Mouse (Mus musculus): ENCODE data around the gene Fbxl19.
"Not testable (repeated sequence)": the region's sequence is repeated elsewhere in the genome, so short reads cannot be mapped to it uniquely, and the experiment has no call there.

Fbxl19 gene

GRCm38 (mm10) chr7:127767671-127768345 is 23.5 kb downstream of the Fbxl19 start:
- in situ Hi-C loops (cut with MboI, MseI), result no loop called here

GRCm38 (mm10) chr7:127768346-127768996 is 24.1 kb downstream of the Fbxl19 start:
- in situ Hi-C loops (cut with MboI, MseI), result no loop called here

GRCm38 (mm10) chr7:127768997-127769593 is 24.8 kb downstream of the Fbxl19 start:
- in situ Hi-C loops (cut with MboI, MseI), result no loop called here

- in situ Hi-C loops (cut with MboI, MseI), result no loop called here
Measured at GRCm38 (mm10) chr7:127769651-127770038, 25.3 kb downstream of the Fbxl19 start, which contains the start of gene Orai3. Orai3 (plus strand) TSS chr7:127769815.

- in situ Hi-C loops (cut with MboI, MseI), result no loop called here
Measured at GRCm38 (mm10) chr7:127770039-127770905, 25.9 kb downstream of the Fbxl19 start.

GRCm38 (mm10) chr7:127771262-127771661 is 26.9 kb downstream of the Fbxl19 start:
- in situ Hi-C loops (cut with MboI, MseI), result no loop called here

- in situ Hi-C loops (cut with MboI, MseI), result no loop called here
Measured at GRCm38 (mm10) chr7:127772080-127772479, 27.7 kb downstream of the Fbxl19 start.

- in situ Hi-C loops (cut with MboI, MseI), result no loop called here
Measured at GRCm38 (mm10) chr7:127772557-127772956, 28.2 kb downstream of the Fbxl19 start.

GRCm38 (mm10) chr7:127773664-127774384 is 29.5 kb downstream of the Fbxl19 start:
- in situ Hi-C loops (cut with MboI, MseI), result no loop called here

- in situ Hi-C loops (cut with MboI, MseI), result not testable (repeated sequence)
Measured at GRCm38 (mm10) chr7:127775837-127776236, 31.5 kb downstream of the Fbxl19 start.

GRCm38 (mm10) chr7:127776426-127776825 is 32.1 kb downstream of the Fbxl19 start, which contains the start of gene Setd1a:
Setd1a (plus strand) TSS chr7:127776670.
- in situ Hi-C loops (cut with MboI, MseI), result no loop called here

GRCm38 (mm10) chr7:127776878-127777473 is 32.6 kb downstream of the Fbxl19 start:
- in situ Hi-C loops (cut with MboI, MseI), result no loop called here

- in situ Hi-C loops (cut with MboI, MseI), result no loop called here
Measured at GRCm38 (mm10) chr7:127777474-127778266, 33.3 kb downstream of the Fbxl19 start.

GRCm38 (mm10) chr7:127778350-127778749 is 34.0 kb downstream of the Fbxl19 start:
- in situ Hi-C loops (cut with MboI, MseI), result no loop called here

GRCm38 (mm10) chr7:127785308-127785707 is 41.0 kb downstream of the Fbxl19 start, which contains the start of gene Gm49388:
Gm49388 (plus strand) TSS chr7:127785608.
- in situ Hi-C loops (cut with MboI, MseI), result no loop called here

- in situ Hi-C loops (cut with MboI, MseI), result no loop called here
Measured at GRCm38 (mm10) chr7:127797076-127797845, 52.9 kb downstream of the Fbxl19 start.

GRCm38 (mm10) chr7:127798591-127798990 is 54.2 kb downstream of the Fbxl19 start:
- in situ Hi-C loops (cut with MboI, MseI), result no loop called here

GRCm38 (mm10) chr7:127799211-127799610 is 54.9 kb downstream of the Fbxl19 start:
- in situ Hi-C loops (cut with MboI, MseI), result no loop called here

GRCm38 (mm10) chr7:127799738-127800137 is 55.4 kb downstream of the Fbxl19 start:
- in situ Hi-C loops (cut with MboI, MseI), result no loop called here
